Mouse (Mus musculus) liver (tissue): ENCODE data around the gene Pced1b.
A peak's percentile ranks its signal among the peaks of the same experiment; 100 is the strongest.
"Not testable (repeated sequence)": the region's sequence is repeated elsewhere in the genome, so short reads cannot be mapped to it uniquely, and the experiment has no call there.

ENCODE experiments used
- DNase-seq: peaks from one replicate; pipeline ENCODE4 v3.0.0-alpha.2; 2020; ENCODE audit warnings: mixed read lengths

Pced1b gene

GRCm38 (mm10) chr15:97246911-97247790 lies at the start of gene Pced1b, which contains the start of gene Amigo2:
Gene Pced1b, plus strand, starts transcription at chr15:97247107.
Gene Amigo2, minus strand, starts transcription at chr15:97247287.
- DNase-seq = peak; percentile 50

GRCm38 (mm10) chr15:97204889-97205288 lies 42.0 kb upstream of the Pced1b start:
- DNase-seq = no peak

GRCm38 (mm10) chr15:97205776-97206175 lies 41.1 kb upstream of the Pced1b start:
- no peak for DNase-seq

- no peak for DNase-seq
Measured at GRCm38 (mm10) chr15:97206506-97206905, 40.4 kb upstream of the Pced1b start.

- DNase-seq = not testable (repeated sequence)
Measured at GRCm38 (mm10) chr15:97209754-97210153, 37.2 kb upstream of the Pced1b start.

GRCm38 (mm10) chr15:97212501-97213477 lies 34.1 kb upstream of the Pced1b start:
- DNase-seq = peak; percentile 24

GRCm38 (mm10) chr15:97216843-97217242 lies 30.1 kb upstream of the Pced1b start:
- DNase-seq = no peak

- no peak for DNase-seq
Measured at GRCm38 (mm10) chr15:97223431-97223830, 23.5 kb upstream of the Pced1b start.

- DNase-seq = no peak
Measured at GRCm38 (mm10) chr15:97224003-97224402, 22.9 kb upstream of the Pced1b start.

- peak; percentile 24 for DNase-seq
Measured at GRCm38 (mm10) chr15:97229494-97230077, 17.3 kb upstream of the Pced1b start.

GRCm38 (mm10) chr15:97234076-97234475 lies 12.8 kb upstream of the Pced1b start:
- DNase-seq = no peak

GRCm38 (mm10) chr15:97235183-97235582 lies 11.7 kb upstream of the Pced1b start:
- peak; percentile 46 for DNase-seq

- DNase-seq = peak; percentile 48
Measured at GRCm38 (mm10) chr15:97236943-97237342, 10.0 kb upstream of the Pced1b start.

- DNase-seq = peak; percentile 42
Measured at GRCm38 (mm10) chr15:97245392-97245791, 1.5 kb upstream of the Pced1b start.

GRCm38 (mm10) chr15:97246256-97246655 lies 651 bp upstream of the Pced1b start:
- DNase-seq = no peak

GRCm38 (mm10) chr15:97247791-97248161 lies 869 bp downstream of the Pced1b start:
- DNase-seq = peak; percentile 20

- DNase-seq = no peak
Measured at GRCm38 (mm10) chr15:97248296-97248695, 1.4 kb downstream of the Pced1b start.

GRCm38 (mm10) chr15:97249322-97249721 lies 2.4 kb downstream of the Pced1b start:
- no peak for DNase-seq

- DNase-seq = no peak
Measured at GRCm38 (mm10) chr15:97252493-97253034, 5.7 kb downstream of the Pced1b start.

GRCm38 (mm10) chr15:97254375-97254774 lies 7.5 kb downstream of the Pced1b start:
- DNase-seq = no peak

GRCm38 (mm10) chr15:97255800-97256199 lies 8.9 kb downstream of the Pced1b start:
- no peak for DNase-seq

- no peak for DNase-seq
Measured at GRCm38 (mm10) chr15:97256411-97256810, 9.5 kb downstream of the Pced1b start.
